Mouse (Mus musculus) lung, embryonic 14.5 days (tissue): ENCODE data around the gene Epha4. TPM values are rescaled to one million over a fixed set of nuclear protein-coding genes. Genes with fewer than 3 reads are reported as not detected.

Experiments
- ATAC-seq: fragments of 200-750 bp; cut with Nextera tagmentation; 2 replicates; pipeline ENCODE4 v1.8.0; 2017; ENCODE audit warnings: mild to moderate bottlenecking, moderate TSS enrichment, moderate library complexity; ENCODE audit not compliant: insufficient read depth
- DNase-seq: peaks from one replicate; pipeline ENCODE4 v3.0.0-alpha.2; 2015
- H3K27ac ChIP-seq: fragments of 300-500 bp; sonication (generic); 2 replicates; pipeline ENCODE4 v1.5.1; 2014; ENCODE audit warnings: low read depth, mild to moderate bottlenecking, moderate library complexity
- H3K27me3 ChIP-seq: fragments of 300-500 bp; sonication (generic); 2 replicates; pipeline ENCODE4 v1.6.1; 2014; ENCODE audit warnings: low read length, control low read depth; ENCODE audit not compliant: insufficient read depth
- H3K36me3 ChIP-seq: fragments of 300-500 bp; sonication (generic); 2 replicates; pipeline ENCODE4 v1.6.1; 2014; ENCODE audit warnings: control low read depth; ENCODE audit not compliant: insufficient read depth
- H3K4me1 ChIP-seq: fragments of 300-500 bp; sonication (generic); 2 replicates; pipeline ENCODE4 v1.6.1; 2014; ENCODE audit warnings: antibody characterized with exemption, control low read depth; ENCODE audit not compliant: insufficient read depth
- H3K4me2 ChIP-seq: fragments of 300-500 bp; sonication (generic); 2 replicates; pipeline ENCODE4 v1.6.1; 2014; ENCODE audit warnings: mild to moderate bottlenecking
- H3K4me3 ChIP-seq: fragments of 300-500 bp; sonication (generic); 2 replicates; pipeline ENCODE4 v1.5.1; 2014; ENCODE audit warnings: low read depth, low read length
- H3K9ac ChIP-seq: fragments of 300-500 bp; sonication (generic); 2 replicates; pipeline ENCODE4 v1.6.1; 2014
- H3K9me3 ChIP-seq: fragments of 300-500 bp; sonication (generic); 2 replicates; pipeline ENCODE4 v1.6.1; 2016; ENCODE audit warnings: low read depth, low read length, control low read depth
- CTCF ChIP-seq: IDR thresholded peaks from 2 replicates; pipeline ENCODE4 v1.5.1; 2016; ENCODE audit warnings: antibody characterized with exemption, low read depth
- WGBS: fragments of 180-500 bp; shearing (Covaris S2); extraction: QIAGEN DNeasy Blood & Tissue Kit; methylation state at CpG from one replicate; pipeline ENCODE4 v1.1.7; 2014; 5-methylcytosine and 5-hydroxymethylcytosine counted together
- polyA plus RNA-seq: library from polyadenylated mRNA; unstranded; fragments of >200 nt; fragmentation: Nextera tagmentation; extraction: Ambion mirVana; gene quantifications from 2 replicates; pipeline ENCODE4 v1.2.1, GENCODE M21; 2014

Gene Epha4
- polyA plus RNA-seq, 1 experiment from 2014 or later: 18.0 TPM

GRCm38 (mm10) chr1:77512431-77513195, 2.3 kb downstream of the Epha4 start:
- H3K27me3 ChIP-seq: 0 out of 2 replicates have a peak, but pooled peaks cover 1% of the 10 kb centered on the region
- no peak overlapping the region for H3K27ac ChIP-seq
- 4% methylated on average over 20 of the region's 20 CpGs for WGBS
- no peak for DNase-seq
- TF ChIP-seq CTCF: no peak
- H3K9me3 ChIP-seq: no peaks in the 10 kb centered on the region
- H3K4me3 ChIP-seq: peak overlapping the region; percentile 55
- H3K4me1 ChIP-seq: no peaks in the 10 kb centered on the region
- H3K4me2 ChIP-seq: peak overlapping the region; percentile 94
- H3K36me3 ChIP-seq: peaks cover 5% of the 10 kb centered on the region; the same call in 1 of the 2 replicates
- H3K9ac ChIP-seq: peak overlapping the region; percentile 48
- ATAC-seq: no peak

GRCm38 (mm10) chr1:77512059-77512407, 2.9 kb downstream of the Epha4 start:
- Histone ChIP-seq H3K4me3 (peak overlapping the region; percentile 55), H3K9me3 (no peaks in the 10 kb centered on the region), H3K27me3 (no peaks in the 10 kb centered on the region), H3K36me3 (peaks cover 5% of the 10 kb centered on the region; the same call in 1 of the 2 replicates), H3K9ac (peak overlapping the region; percentile 48; the same call in 1 of the 2 replicates), H3K27ac (no peak overlapping the region), H3K4me2 (peak overlapping the region; percentile 94), H3K4me1 (no peaks in the 10 kb centered on the region)
- DNase-seq: no peak
- 19% methylated on average over 4 of the region's 4 CpGs for WGBS
- TF ChIP-seq CTCF: no peak
- no peak for ATAC-seq

GRCm38 (mm10) chr1:77511372-77512058, 3.4 kb downstream of the Epha4 start:
- Histone ChIP-seq H3K9me3 (no peaks in the 10 kb centered on the region), H3K4me1 (no peaks in the 10 kb centered on the region), H3K27ac (no peak overlapping the region), H3K9ac (no peak overlapping the region), H3K36me3 (peaks cover 8% of the 10 kb centered on the region; the same call in 1 of the 2 replicates), H3K27me3 (no peaks in the 10 kb centered on the region), H3K4me2 (peak overlapping the region; percentile 94), H3K4me3 (peak overlapping the region; percentile 55; the same call in 1 of the 2 replicates)
- ATAC-seq (no peak), DNase-seq (no peak)
- no peak for TF ChIP-seq CTCF
- 47% methylated on average over 10 of the region's 10 CpGs for WGBS

- Histone ChIP-seq H3K4me1 (no peaks in the 10 kb centered on the region), H3K4me3 (no peak overlapping the region), H3K9me3 (no peaks in the 10 kb centered on the region), H3K36me3 (peaks cover 14% of the 10 kb centered on the region; the same call in 1 of the 2 replicates), H3K9ac (no peak overlapping the region), H3K27ac (no peak overlapping the region), H3K27me3 (no peaks in the 10 kb centered on the region), H3K4me2 (no peak overlapping the region)
- no peak for DNase-seq
- no peak for TF ChIP-seq CTCF
- 64% methylated on average over 5 of the region's 5 CpGs for WGBS
- no peak for ATAC-seq
Observed at GRCm38 (mm10) chr1:77510623-77511022, 4.3 kb downstream of the Epha4 start.

GRCm38 (mm10) chr1:77506856-77507200, 8.1 kb downstream of the Epha4 start:
- DNase-seq: no peak
- Histone ChIP-seq H3K4me3 (no peak overlapping the region), H3K9ac (no peak overlapping the region), H3K36me3 (peaks cover 15% of the 10 kb centered on the region; the same call in 1 of the 2 replicates), H3K4me2 (no peak overlapping the region; the same call in 1 of the 2 replicates), H3K4me1 (no peaks in the 10 kb centered on the region), H3K27me3 (no peaks in the 10 kb centered on the region), H3K9me3 (no peaks in the 10 kb centered on the region), H3K27ac (no peak overlapping the region)
- ATAC-seq: no peak
- 82% methylated on average over 18 of the region's 18 CpGs for WGBS
- TF ChIP-seq CTCF: no peak

- H3K4me2 ChIP-seq: peak overlapping the region; percentile 15
- H3K27me3 ChIP-seq: no peaks in the 10 kb centered on the region
- no peak overlapping the region for H3K4me3 ChIP-seq
- ATAC-seq (no peak), DNase-seq (no peak)
- no peak overlapping the region for H3K9ac ChIP-seq
- peaks cover 15% of the 10 kb centered on the region; the same call in 1 of the 2 replicates for H3K36me3 ChIP-seq
- no peaks in the 10 kb centered on the region for H3K9me3 ChIP-seq
- no peaks in the 10 kb centered on the region for H3K4me1 ChIP-seq
- no peak for TF ChIP-seq CTCF
- H3K27ac ChIP-seq: no peak overlapping the region
- 49% methylated on average over 21 of the region's 21 CpGs for WGBS
Observed at GRCm38 (mm10) chr1:77506038-77506855, 8.6 kb downstream of the Epha4 start.
